Mouse (Mus musculus) 3T3-L1 (cell line): ENCODE measurements at regions not wholly inside any gene's neighbourhood (a gene's known extent, or its start where the extent isn't known, plus 50 kb on each side); places are given as distances from the start of the nearest gene placed in this dataset.
A peak's percentile ranks its signal among the peaks of the same experiment; 100 is the strongest.
"Not testable (repeated sequence)": the region's sequence is repeated elsewhere in the genome, so short reads cannot be mapped to it uniquely, and the experiment has no call there.

ENCODE experiments used
- DNase-seq: peaks from one replicate; pipeline ENCODE4 v3.0.0-alpha.2; 2015; ENCODE audit warnings: low read depth, low spot score

DNA sequence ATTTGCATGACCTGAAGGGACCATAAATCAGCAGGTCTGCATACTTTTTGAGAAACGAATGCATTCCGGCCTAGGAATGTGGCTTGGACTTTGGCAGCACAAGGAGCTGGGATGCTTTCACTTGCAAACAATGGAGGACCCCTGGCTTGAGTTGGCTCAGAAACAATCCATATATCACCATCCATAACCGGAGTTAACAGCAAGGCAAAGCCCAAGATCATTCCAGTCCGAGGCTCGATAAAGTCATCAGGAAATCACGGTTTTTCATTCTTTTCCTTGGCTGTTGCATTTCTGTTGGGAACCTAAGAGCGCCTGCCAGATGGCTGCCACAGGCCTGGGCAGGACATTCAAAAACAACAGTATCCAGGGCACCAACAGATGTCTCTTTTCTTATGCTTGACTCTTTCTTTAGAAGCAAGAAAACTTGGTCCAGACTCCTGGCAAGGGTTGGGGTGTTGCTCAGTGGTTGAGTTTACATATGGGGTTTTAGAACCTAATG is 198.5 kb downstream of the Fam43a start:
- DNase-seq, result peak; percentile 93

DNA sequence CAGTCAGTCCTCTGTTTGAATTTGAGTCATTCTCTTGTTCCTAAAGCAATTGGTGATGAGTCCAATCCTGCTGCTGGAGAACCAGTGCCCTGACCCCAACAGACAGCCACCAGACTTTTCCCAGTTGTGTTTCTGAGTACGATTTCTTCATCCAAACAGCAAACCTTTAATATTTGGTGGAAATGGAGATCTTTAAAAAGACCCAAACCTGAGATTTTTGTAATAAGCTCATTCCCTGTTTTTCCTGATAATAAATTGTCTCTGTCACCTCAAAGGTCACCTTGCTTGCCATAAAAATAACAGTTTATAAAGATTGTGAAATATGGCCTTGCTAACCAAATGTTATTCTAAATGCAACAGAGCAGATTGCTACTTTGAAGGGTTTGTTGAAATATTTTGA is 199.0 kb downstream of the Fam43a start:
- DNase-seq, result peak; percentile 62

- peak; percentile 23 for DNase-seq
Observed at GRCm38 (mm10) chr16:30799699-30800483, 200.4 kb downstream of the Fam43a start.

DNA sequence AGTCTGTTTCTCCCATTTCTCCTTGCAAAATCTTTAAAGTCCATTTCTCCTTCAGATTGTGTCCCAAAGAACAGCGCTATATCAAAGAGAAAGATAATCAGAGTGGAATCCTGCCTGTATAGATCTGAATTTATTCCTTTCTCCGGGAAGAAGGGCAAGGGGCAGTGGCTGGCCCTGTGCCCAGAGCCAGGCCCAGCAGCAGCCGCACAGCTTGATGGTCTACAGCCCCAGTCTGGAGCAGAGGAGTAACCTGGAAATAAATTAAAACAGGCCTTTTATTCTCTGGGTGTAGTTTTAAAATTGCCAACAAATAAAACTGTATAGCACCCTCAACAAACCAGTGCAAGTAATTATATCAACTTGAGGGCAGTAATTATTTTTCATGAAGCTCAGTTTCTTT is 204.5 kb downstream of the Fam43a start:
- DNase-seq, result no peak

DNA sequence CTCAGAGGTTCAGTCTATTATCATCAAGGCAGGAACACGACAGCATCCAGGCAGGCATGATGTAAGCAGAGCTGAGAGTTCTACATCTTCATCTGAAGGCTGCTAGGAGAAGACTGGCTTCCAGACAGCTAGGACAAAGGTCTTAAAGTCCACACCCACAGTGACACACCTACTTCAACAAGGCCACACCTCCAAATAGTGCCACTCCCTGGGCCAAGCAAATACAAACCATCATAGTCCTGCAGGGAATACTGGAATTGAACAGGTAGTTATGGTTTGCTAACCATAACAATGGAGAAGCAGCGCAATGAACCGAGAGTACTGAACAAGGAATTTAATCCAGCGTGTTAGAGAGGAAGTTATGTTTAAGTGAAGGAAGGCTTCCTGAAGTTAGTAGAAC is 206.7 kb downstream of the Fam43a start:
- DNase-seq, result not testable (repeated sequence)

DNA sequence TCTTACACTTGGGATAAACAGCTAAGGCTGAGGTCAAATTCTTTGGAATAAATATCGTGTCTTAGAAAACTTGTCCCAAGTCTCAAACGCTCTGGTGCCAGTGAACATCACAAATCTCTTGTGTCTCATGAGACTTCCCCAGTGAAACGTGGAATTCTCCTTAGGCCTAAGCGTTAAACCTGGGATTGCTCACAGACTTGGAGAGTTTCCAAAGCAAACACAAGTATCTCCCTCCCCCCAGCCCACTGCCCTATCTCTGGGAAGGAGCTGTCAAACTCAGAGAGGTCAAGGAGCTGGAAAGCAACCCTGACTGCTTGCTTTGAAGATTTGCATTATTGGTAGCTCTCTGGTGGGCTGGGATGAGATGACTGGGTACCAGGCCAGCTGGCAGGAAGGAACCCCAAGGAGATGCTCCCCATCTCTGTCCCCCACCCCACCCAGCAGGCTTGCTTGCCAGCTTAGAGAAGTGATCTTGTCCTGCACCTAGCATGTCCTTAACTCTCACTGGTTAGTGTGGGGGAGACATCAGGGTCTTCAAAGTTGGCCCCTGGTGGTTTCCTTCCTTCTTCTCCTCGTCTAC is 219.1 kb downstream of the Fam43a start:
- DNase-seq, result peak; percentile 65

- DNase-seq, result no peak
Observed at GRCm38 (mm10) chr16:30819342-30819741, 219.8 kb downstream of the Fam43a start.

DNA sequence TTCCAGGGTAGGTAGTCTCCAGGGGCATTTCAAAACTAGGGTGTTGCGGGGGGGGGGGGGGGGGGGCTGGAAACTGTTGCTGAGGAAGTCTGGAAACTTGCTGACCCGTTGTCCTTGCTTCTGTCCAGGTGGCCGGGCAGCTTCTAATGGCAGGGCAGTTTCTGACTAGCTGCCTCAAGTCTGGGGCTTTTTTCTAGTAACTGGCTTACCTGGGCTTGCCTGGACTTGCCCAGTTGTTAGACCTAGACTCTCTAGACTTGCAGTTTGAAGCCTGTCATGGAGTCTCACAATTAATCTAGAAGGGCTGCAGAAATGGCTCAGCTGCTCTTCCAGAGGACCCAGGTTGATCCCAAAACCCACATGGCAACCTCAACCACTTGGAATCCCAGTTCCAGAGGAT is 220.7 kb downstream of the Fam43a start:
- no peak for DNase-seq

DNA sequence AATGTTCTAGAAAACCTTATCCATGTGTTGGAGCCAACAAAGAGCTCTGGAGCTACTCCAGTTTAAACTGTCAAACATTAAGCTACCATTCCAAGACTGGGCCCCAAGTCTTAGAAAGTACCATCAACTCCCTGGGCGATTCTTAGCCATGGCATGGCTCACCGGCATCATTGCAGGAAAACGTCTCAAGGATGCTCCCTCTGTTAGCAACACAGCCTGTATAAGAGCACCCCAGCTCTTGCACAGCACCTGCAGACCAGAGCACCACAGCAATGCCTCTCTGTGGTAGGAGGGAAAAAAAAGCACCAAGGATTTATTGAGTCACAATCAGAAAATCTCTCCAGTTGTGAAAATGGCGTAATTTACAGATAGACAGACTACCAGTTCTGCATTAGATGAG is 221.2 kb downstream of the Fam43a start:
- DNase-seq, result no peak

DNA sequence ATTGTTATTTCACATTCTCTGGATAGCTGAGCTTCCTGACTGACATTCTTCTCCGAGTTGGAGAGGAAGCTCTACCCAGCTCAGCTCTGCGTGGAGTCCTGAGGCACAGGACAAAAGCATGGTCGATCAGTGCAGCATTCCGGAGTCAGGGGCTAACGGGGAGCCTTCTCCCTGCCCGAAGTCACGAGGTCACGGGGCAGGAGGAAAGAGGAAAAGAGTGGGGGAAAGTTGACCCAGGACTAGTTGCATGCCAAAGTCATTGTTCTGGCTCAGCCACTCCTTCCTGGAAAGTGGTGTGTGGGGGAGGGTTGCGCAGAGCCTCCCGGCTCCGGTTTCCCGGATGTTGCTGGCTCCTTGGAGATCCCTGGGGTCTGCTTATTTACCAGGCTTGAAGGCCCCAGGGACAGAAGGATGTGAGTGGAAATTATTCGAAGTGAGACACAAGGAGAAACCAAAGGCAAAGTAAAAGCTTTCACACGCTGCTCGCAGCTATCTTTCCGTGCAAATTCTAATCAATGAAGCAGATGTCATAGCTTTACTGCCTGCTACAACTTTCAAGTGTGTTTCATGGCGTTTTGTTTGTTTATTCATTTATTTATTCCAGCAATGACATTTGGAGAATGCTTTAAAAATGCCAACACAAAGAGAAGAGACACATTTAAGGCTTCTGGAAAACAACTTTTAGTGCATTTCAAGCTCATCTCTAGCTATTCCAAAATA is 221.8 kb downstream of the Fam43a start:
- peak; percentile 69 for DNase-seq

DNA sequence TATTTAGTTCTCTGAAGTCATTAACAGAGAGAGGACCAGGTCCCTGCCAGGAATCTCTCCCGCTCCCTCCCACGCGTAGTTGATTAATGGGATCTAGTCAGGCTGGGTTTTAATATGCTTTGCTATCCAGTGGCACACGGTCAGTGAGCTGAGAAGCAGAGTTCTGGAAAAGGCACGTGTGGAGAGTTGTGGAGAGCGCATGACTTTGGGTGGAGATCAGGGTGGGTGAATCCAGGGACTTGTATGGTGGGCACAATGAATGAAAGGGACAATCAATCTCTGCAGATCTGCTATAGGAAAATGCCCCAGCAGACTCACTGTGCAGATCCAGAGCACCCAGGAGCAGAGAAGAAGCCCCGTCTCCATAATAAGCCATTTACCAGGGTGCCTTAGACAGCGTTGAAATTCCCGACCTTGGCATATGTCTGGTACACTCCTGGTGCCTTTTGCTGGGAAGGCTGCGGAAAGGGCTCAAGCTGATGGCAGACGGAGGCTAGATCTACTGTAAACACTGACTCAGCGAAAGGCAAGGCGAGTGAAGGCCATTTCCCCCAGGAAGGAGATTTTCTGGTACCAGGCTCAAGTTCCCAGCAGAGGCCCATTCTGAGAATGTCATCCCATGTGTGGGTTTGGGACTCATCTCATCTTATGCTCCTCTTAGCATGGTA is 222.5 kb downstream of the Fam43a start:
- peak; percentile 78 for DNase-seq

DNA sequence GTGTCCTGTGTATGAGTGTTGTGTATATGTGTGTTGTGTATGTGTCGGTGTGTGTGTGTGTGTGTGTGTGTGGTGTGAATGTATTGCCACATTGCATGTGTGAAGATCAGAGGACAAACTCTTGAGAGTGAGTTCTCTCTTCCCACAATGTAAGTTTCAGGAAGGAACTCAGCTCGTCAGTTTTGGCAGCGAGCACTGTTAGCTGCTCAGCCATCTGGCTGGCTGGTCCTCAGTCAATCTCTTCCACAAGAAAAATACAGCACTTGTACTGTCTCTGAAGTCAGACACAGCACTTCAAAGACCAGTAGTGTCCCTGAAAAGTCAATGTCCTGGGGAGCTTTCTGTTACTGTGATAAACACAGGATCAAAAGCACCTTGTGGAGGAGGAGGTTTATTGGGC is 226.6 kb downstream of the Fam43a start:
- peak; percentile 20 for DNase-seq

DNA sequence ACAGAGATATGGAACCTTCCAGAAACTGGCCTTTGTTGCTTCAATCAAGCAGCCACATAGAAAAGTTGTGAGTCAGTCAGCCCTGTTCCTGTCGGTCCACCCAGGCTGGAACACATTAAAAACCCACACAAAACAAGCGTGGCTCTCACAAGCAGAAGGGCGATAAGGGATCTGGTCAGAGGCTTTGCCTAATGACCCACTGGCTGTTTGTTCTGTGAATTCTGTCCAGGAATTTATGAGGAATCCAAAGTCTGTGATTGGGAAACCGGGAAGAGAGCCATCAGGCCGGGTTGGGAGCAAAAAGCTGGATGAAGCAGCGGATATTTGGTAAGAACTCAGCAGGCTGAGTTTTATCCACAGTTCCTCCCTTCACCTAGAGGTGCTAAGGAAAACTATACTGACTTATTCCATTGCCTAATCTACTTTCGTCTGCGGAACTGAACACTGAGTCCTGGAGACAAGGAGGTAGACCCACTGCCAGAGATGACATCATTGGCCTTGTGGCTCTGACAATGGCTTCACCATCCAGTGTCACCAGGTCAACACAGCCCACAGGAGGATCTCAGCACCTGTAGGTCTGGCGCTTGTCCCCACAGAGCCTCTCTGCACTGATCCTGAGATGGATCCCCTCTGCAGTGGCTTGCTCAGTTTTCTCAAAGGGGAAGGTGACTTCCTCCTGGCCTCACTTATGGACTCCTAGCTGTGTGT is 228.5 kb downstream of the Fam43a start:
- peak; percentile 94 for DNase-seq

- DNase-seq, result no peak
Observed at GRCm38 (mm10) chr16:30834561-30834960, 235.0 kb downstream of the Fam43a start.

GRCm38 (mm10) chr16:30835678-30836077 is 236.2 kb downstream of the Fam43a start:
- peak; percentile 60 for DNase-seq

DNA sequence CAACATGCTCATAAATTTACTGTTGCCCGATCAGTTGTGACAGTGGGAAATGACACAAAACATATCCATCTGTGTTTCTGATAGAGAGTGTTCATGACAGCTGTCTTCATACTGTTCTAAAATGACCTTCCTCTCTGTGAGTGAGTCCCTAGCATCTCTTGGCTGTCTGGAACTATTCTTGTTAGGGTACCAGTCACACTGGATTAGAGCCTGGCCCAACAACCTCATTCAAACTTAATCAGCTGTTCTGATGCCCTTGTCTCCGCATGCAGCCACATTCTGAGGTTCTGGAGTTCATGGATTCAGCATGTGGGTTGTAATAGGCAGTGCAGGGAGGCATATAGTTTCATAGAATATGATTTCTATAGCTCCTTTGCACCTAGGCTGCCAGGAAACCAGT is 238.4 kb downstream of the Xxylt1 start:
- DNase-seq, result no peak

DNA sequence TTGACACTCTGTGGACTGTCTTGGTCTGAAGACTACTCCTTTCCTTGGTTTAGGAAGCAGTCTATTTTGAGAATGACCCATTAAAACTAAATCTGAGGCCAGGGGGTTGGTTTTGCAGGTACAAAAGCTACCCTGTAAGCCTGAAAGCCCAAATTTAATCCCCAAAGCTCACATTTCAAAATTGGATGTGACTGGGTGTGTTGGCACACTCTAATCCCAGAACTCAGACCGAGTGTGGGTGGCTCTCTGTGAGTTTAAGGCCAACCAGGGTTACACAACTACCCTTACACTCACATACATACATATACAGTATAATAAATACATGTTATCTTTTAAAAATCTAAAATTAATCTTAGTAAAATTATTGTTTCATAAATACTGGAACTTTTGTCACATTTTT is 228.6 kb downstream of the Xxylt1 start:
- no peak for DNase-seq

DNA sequence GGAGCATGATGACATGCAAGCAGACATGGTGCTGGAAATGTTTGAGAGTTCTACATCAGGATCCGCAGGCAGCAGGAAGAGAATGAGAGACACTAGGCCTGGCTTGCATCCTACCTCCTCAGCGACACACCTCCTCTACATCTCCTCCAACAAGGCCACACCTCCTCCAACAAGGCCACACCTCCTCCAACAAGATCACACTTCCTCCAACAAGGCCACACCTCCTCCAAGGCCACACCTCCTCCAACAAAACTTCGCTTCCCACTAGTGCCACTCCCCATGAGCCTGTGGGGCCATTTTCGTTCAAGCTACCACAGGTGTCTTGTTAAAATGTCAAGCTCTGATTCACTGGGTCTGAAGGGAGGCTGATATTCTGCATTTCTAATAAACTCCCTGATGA is 226.5 kb downstream of the Xxylt1 start:
- no peak for DNase-seq

GRCm38 (mm10) chr16:30857656-30858055 is 223.6 kb downstream of the Xxylt1 start:
- no peak for DNase-seq

DNA sequence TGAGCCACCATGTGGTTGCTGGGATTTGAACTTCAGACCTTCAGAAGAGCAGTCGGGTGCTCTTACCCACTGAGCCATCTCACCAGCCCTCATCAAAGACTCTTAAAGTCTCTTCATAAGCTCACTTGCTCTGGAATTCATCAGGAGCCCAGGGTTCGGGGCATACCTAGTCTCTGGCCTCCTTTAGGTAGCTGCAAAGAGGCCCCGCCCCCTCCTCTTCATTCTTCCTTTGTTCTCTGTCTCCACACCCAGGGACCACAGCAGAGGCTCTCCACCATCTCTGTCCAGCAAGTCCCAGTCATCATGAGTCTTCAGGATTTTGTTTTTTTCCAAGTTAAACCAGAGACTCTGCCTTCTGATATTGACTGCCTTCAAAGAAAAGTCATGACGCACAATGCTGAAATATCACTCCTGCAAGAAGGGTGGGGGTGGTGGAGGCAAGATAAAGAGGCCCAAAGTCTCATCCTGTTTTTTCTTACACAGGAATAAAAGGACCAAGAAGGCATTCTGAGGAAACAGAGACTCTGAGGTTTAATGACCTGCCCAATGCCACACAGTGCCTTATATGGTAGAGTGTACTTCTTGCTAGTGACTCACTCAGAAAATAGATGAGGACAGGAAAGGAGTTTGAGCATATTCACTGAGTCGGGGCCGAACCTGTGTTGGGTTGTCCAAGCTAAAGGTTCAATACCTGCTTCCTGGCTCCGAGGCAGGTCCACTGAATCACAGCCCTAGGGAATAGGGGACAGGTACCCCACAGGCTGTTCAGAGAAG is 211.9 kb downstream of the Xxylt1 start:
- no peak for DNase-seq

DNA sequence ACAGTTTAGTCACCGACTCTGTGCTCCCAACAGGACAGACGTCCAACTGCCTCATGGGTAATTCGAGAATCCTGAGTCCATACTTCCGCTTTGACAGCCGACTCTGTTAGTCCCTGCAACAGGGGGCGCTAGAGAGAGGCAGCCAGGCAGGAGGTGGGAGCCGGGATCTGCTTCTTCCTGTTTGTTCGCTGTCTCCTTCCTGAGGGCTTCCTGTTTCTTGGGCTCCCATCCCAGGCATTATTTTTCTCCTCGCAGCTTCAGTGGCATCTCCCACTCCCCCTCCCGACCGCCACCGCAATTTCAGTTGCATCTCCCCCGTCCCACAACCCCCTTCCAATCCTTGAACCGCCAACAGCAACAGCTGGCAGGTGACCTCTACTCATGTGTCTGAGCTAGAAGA is 211.1 kb downstream of the Xxylt1 start:
- peak; percentile 20 for DNase-seq
